Mouse (Mus musculus) myocyte (in vitro differentiated cells): ENCODE measurements around the gene Pde4d.

ENCODE experiments used
- MAX ChIP-seq: IDR thresholded peaks from one replicate; pipeline ENCODE4 v1.6.1; 2011; ENCODE audit warnings: low read depth, mild to moderate bottlenecking, control low read depth
- POLR2A ChIP-seq: IDR thresholded peaks from one replicate; pipeline ENCODE4 v1.6.1; 2011; ENCODE audit warnings: low read depth, mild to moderate bottlenecking, control low read depth, moderate library complexity; ENCODE audit not compliant: insufficient read length
- POLR2AphosphoS2 ChIP-seq: IDR thresholded peaks from one replicate; pipeline ENCODE4 v1.6.1; 2011; ENCODE audit warnings: low read depth, control low read depth; ENCODE audit not compliant: insufficient read length
- TCF3 ChIP-seq: IDR thresholded peaks from one replicate; pipeline ENCODE4 v1.6.1; 2011; ENCODE audit warnings: low read depth, control low read depth; ENCODE audit not compliant: insufficient read length
- USF1 ChIP-seq: IDR thresholded peaks from one replicate; pipeline ENCODE4 v1.6.1; 2011; ENCODE audit warnings: low read depth, mild to moderate bottlenecking, control low read depth, moderate library complexity

DNA sequence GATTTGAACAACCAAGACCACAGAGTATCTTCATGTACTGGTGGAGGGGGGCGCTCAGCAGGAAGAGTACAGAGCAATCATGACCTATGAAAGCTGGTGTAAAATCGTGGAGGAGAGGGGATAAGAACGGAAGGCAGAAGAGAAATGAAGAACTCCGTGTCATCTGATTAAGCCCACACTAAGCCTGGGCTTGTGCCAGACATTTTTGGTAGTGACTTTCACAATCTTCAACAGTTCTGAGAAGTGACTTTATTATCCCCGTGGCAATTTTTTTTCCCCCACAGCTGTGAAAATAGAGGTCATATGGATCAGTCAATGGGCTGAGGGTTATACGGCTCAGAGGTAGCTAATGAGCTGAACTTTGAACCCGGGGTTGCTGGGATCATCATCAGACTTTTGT lies 1202.9 kb downstream of the Pde4d start:
- no peak for TF ChIP-seq USF1
- no peak for TF ChIP-seq POLR2A
- TF ChIP-seq POLR2AphosphoS2: no peak
- TF ChIP-seq MAX: no peak
- no peak for TF ChIP-seq TCF3
